Mouse (Mus musculus) splenic B cell, adult 2 months (primary cell): Measurements from ENCODE around the gene Myo1a.
"Not testable (repeated sequence)": the region's sequence is repeated elsewhere in the genome, so short reads cannot be mapped to it uniquely, and the experiment has no call there.

Experiments
- DNase-seq: peaks from one replicate; pipeline ENCODE4 v3.0.0-alpha.2; 2011; ENCODE audit warnings: low read depth, low spot score
- H3K27me3 ChIP-seq: 2 replicates; pipeline ENCODE4 v1.6.1; 2012; ENCODE audit warnings: mild to moderate bottlenecking, low read length, moderate library complexity, mixed read lengths; ENCODE audit not compliant: control insufficient read depth, poor library complexity, insufficient read depth, severe bottlenecking
- H3K36me3 ChIP-seq: 2 replicates; pipeline ENCODE4 v1.6.1; 2012; ENCODE audit warnings: mild to moderate bottlenecking, low read length, moderate library complexity, mixed read lengths; ENCODE audit not compliant: control insufficient read depth, poor library complexity, insufficient read depth, severe bottlenecking

Gene Myo1a

GRCm38 (mm10) chr10:127751548-127751947 lies 46.6 kb downstream of the Myo1a start, which contains the start of gene Gpr182:
Gene Gpr182, minus strand, starts transcription at chr10:127751732.
- H3K36me3 ChIP-seq, result no peaks in the 10 kb centered on the region
- no peaks in the 10 kb centered on the region for H3K27me3 ChIP-seq
- DNase-seq, result no peak

- Histone ChIP-seq H3K27me3 (no peaks in the 10 kb centered on the region), H3K36me3 (no peaks in the 10 kb centered on the region; the same call in 1 of the 2 replicates)
- no peak for DNase-seq
Observed at GRCm38 (mm10) chr10:127754566-127755166, 49.7 kb downstream of the Myo1a start.

GRCm38 (mm10) chr10:127755246-127755645 lies 50.3 kb downstream of the Myo1a start:
- no peak for DNase-seq
- no peaks in the 10 kb centered on the region; the same call in 1 of the 2 replicates for H3K36me3 ChIP-seq
- H3K27me3 ChIP-seq, result no peaks in the 10 kb centered on the region

- Histone ChIP-seq H3K36me3 (no peaks in the 10 kb centered on the region; the same call in 1 of the 2 replicates), H3K27me3 (no peaks in the 10 kb centered on the region)
- no peak for DNase-seq
Observed at GRCm38 (mm10) chr10:127755770-127756468, 50.9 kb downstream of the Myo1a start.

- Histone ChIP-seq H3K27me3 (no peaks in the 10 kb centered on the region), H3K36me3 (no peaks in the 10 kb centered on the region; the same call in 1 of the 2 replicates)
- DNase-seq, result no peak
Observed at GRCm38 (mm10) chr10:127759181-127760110, 54.5 kb downstream of the Myo1a start, which contains the start of the genes Rdh1 and Rdh16f1. Gene Rdh1, plus strand, starts transcription at chr10:127759721. Gene Rdh16f1, plus strand, starts transcription at chr10:127759787.

GRCm38 (mm10) chr10:127762926-127763325 lies 58.0 kb downstream of the Myo1a start:
- not testable (repeated sequence) for H3K27me3 ChIP-seq, H3K36me3 ChIP-seq, DNase-seq

- DNase-seq, result no peak
- Histone ChIP-seq H3K36me3 (no peaks in the 10 kb centered on the region), H3K27me3 (no peaks in the 10 kb centered on the region)
Observed at GRCm38 (mm10) chr10:127763914-127764680, 59.1 kb downstream of the Myo1a start.

GRCm38 (mm10) chr10:127766564-127766963 lies 61.6 kb downstream of the Myo1a start:
- Histone ChIP-seq H3K36me3 (no peaks in the 10 kb centered on the region), H3K27me3 (no peaks in the 10 kb centered on the region)
- DNase-seq, result no peak
